Mouse (Mus musculus) subcutaneous adipose tissue, adult 2 months (tissue): ENCODE data around the gene Tmem30a. TPM values are rescaled to one million over a fixed set of nuclear protein-coding genes. Genes with fewer than 3 reads are reported as not detected.

Source experiments
- polyA plus RNA-seq: library from polyadenylated mRNA; depleted of rRNA; stranded (reverse); fragments of >200 nt; gene quantifications from 2 replicates; pipeline ENCODE4 v1.2.3, GENCODE M21; 2012; ENCODE audit warnings: low replicate concordance; rRNA removed

Tmem30a gene
- 32.0 and 48.0 TPM in 2 replicates for polyA plus RNA-seq

GRCm38 (mm10) chr9:79792841-79793835, at the start of gene Tmem30a:
Gene Tmem30a (minus strand): TSS chr9:79793507.

GRCm38 (mm10) chr9:79759385-79760005, 33.8 kb downstream of the Tmem30a start, which contains the start of gene Cox7a2:
Gene Cox7a2 (minus strand): TSS chr9:79759878.

Other genes starting within 250 kb of the Tmem30a start
- 4.2 and 18.7 TPM in 2 replicates for gene Col12a1, start 74.7 kb downstream of the Tmem30a start, polyA plus RNA-seq
- gene Cox7a2, start 33.6 kb downstream of the Tmem30a start, polyA plus RNA-seq = 179 and 451 TPM in 2 replicates
- gene Filip1, start 219.3 kb upstream of the Tmem30a start, polyA plus RNA-seq = 8.4 and 17.1 TPM in 2 replicates